Mouse (Mus musculus): ENCODE data around the gene Ccdc194.

Gene Ccdc194

DNA sequence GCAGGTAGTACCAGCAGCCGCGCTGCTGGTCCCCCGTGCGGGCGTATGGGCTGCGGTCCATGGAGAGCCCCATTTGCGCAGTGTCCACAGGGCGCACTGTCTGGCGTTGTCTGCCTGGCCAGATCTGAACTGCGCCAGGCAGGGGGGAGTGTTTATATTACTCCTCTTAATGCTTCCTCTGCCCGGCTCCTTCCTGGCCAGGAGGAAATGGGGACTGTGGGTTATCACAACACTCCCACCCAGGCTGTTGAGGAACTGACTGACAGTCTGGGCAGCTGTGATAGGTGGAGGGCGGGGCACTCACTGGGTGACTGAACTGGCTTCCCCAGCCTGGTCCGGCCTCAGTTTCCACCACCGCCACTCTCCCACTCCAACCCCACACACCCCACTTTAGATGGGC is 13.9 kb downstream of the Ccdc194 start, which contains the start of gene Plvap:
Gene Plvap, minus strand, starts transcription at position 109 of the 400 bp plus-strand sequence.
- DNase-seq (ENCODE audit: low spot score in 2 of 2): peak; percentile 24 to 29

DNA sequence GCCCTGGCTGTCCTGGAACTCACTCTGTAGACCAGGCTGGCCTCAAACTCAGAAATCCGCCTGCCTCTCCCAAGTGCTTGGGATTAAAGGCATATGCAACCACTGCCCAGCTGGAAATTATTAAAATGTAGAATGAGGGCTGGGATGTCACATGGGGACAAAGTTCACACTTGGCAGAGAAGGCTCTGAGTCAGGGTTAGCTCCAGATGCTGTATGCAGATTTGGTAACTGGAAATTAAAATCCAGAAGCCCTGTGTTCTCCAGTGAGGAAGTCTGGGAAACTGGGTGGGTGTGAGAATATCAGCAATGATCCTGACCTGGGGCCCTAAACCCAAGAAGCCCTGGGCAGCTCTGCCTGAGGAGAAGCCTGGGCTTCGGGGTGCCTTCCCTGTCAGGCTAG is 16.2 kb downstream of the Ccdc194 start:
- no peak for DNase-seq (ENCODE audit: low spot score in 2 of 2)

DNA sequence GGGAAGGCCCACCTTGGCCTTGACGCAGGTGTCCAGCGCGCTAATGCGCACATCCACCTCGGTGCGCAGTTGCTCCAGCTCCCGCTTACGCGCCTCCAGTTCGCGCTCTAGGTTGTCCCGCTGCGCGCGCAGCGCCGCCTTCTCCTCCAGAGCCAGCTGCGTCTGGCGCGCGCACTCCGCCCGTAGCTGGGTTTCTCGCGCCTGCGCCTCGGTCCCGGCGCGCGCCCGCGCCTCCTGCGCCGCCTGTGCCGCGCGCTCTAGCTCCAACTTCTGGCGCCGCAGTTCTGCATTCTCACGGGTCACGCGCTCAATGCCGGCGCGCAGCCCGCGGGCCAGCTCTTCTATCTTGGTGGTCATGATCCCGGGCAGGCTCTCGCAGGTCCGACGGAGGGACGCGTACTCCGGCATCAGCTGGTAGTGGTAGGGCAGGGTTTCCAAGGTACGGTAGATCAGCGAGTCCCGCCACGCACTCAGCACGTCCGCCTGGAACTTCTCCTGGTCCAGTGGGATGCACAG is 17.9 kb downstream of the Ccdc194 start:
- no peak for DNase-seq (ENCODE audit: low spot score in 2 of 2)

DNA sequence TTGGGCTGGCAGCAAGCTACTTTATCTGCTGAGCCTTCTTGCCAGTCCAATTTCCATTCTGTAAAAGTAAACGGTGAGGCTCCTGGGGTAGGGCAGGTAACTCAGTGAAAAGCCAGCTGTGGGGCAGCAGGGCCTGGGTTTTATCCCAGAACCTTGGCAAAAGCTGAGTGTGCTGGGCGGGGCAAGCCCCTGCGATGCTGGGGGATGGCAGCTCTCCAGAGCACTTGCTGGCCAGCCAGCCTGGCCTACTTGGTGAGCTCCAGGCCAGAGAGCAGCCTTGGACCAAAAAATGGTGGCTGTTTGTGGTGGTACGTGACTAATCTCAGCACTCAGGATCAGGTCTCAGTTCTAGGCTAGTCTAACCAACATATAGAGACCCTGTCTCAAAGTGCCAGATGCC is 19.5 kb downstream of the Ccdc194 start:
- DNase-seq (ENCODE audit: low spot score in 2 of 2): no peak

DNA sequence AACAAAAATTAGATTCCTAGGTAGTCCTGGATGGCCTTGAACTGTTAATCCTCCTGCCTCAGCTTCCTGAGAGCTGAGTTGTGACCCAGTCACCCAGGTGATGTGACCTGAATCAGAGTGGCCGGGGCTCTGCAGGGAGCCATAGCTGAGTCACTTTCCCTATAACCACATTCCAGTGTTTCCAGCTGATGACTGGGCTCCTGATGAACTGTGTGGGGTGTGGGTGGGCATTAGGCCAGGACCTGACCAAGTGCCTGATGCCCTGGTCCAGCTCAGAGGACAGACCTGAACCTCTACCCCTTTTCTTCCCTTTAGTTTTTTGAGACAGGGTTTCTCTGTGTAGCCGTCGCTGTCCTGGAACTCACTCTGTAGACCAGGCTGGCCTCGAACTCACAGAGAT is 20.2 kb downstream of the Ccdc194 start:
- no peak for DNase-seq (ENCODE audit: low spot score in 2 of 2)

DNA sequence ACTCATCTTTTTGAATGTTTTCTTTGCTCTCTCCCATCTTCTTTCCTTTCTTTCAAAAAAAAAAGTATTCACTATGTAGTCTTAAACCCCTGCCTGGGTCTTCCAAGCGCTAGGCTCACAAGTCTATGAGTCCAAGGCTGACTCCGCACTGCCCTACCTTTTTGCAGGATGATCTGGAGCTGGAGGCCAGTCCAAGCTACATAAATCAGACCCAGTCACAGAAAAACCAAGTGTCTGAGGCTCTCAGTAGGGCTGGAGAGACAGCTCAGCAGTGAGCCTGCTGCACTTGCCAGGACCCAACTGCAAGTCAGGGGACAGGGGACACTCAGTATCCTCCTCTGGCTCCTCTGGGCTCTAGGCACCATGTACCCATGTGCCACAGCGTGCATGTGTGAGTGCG is 21.2 kb downstream of the Ccdc194 start:
- no peak for DNase-seq (ENCODE audit: low spot score in 2 of 2)

DNA sequence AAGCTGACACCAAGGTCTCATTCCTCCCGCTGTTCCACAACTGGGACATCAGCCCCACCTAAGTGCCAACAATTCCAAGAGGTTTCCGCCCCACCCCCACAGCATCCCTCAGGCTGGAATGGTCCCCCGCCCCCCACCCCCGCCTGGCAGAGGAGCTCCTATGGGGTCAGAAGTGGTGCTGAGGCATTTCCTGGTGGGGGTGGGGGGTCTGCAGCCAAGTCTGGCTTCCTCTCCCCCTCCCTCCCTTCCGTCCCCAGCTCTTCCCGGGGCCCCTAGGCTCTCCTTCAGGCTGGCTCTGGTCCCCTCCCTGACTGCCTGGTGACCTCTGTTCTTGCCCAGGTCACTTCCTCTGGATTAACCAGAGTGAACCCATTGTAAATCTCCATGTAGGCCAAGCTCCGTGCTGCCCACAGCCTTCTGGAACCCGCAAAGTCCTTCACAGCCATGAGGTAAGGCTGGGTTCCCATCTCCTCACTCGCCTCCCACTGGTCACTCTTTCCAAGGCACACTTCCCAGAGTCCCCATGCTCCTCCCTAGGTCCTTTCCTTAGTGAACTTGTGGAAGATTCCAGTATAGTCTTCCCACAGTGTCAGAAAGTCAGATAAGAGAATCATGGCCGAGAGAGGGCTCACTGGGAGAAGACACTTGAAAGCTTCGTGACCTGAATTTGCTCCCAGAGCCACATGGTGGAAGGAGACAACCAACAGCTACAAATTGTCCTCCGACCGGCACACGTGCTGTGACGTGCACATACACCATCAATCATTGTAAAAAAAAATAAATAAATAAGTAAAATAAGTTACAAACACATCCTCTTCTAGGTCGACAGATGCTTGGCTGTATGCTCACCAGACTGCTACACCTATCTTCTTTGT is 26.5 kb downstream of the Ccdc194 start:
- DNase-seq (ENCODE audit: low spot score in 2 of 2): no peak

DNA sequence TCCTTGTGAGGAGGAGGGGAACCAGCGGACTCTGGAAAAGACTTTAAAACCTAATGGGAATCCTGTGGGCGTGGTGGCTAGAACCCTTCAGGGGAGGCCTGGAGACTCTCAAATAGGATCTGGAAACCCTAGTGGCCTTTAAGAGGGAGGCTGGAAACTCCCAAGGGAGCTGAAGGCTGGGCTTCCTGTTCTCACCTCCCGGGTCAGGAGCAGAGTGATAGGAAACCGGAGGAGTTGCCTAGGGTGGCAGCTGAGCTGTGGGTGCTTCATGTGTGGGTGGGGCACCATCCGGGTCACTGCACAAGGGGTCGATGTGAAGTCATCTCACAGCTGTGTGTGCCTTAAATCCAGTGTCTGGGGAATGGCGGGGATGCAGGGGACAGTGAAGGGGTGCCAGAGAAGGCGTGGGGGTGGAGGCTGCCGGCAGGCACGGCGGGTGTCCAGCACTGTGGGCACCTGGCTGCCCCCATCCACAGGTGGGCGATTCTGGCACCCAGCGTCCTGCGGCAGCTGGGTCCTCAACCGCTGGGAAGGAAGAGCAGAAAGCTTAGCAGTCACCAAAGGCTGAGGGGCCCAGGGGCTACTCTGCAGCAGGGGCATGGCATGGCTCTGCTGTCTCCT is 27.5 kb downstream of the Ccdc194 start:
- no peak for DNase-seq (ENCODE audit: low spot score in 2 of 2)

DNA sequence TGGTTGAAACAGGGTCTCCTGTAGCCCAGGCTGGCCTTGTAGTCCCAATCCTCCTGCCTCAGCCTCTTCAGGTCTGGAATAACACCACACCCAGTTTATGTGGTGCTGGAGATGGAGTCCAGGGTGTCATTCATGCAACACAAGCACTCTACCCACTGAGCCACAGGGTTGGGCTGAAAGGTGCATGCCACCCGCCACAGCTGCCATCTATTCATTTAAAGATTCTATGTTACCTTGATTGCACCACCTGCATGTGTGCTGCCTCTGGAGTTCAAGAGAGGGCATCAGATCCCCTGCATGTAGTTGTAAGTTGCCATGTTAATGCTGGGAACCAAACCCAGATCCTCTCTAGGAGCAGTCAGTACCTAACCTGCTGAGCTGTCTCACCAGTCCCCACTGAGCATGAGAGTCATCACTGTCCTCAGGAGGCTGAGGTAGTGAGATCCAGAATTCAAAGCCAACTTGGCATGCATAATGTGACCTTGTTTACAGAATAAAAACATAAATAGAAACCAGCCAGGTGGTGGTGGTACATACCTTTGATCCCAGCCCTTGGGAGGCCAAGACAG is 28.4 kb downstream of the Ccdc194 start:
- no peak for DNase-seq (ENCODE audit: low spot score in 2 of 2)

DNA sequence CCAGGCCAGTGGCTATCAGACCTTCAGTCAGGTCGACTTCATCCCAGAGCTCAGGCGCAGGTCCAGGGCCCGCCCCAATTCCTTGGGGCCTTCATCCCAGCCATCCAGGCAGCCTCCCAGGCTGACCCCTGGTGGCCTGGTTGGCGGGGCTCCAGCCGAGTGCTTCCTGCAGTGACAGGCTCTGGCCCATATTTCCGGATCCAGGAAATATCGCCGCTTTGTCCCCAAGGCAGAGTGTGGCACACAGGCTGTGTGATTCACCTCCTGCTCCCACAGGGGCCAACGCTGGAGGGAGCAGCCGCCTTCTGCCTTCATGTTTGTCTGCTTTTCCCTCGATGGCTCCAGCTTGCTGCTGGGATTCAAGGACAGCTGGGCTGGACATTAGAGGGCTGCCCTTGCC is 29.0 kb downstream of the Ccdc194 start:
- DNase-seq (ENCODE audit: low spot score in 2 of 2): peak in 1 of 2 experiments; percentile 53

DNA sequence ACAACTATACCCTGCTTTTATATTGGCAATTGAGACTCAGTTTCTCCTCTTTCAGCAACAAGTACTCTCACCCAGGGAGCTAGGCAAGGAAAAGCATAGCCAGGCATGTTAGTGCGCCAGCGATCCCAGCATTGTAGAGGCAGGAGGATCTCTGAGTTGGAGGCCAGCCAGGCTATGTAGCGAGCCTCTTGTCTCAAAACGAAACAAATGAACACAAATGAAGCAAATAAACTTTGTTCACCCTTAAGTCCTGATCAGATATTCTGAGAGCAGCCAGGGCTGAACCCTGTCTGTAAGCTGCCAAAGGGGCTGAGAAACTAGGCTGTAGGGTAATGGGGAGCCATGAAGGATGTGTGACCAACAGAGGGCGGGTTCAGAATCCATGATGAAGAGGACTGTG is 29.7 kb downstream of the Ccdc194 start:
- DNase-seq (ENCODE audit: low spot score in 2 of 2): no peak

DNA sequence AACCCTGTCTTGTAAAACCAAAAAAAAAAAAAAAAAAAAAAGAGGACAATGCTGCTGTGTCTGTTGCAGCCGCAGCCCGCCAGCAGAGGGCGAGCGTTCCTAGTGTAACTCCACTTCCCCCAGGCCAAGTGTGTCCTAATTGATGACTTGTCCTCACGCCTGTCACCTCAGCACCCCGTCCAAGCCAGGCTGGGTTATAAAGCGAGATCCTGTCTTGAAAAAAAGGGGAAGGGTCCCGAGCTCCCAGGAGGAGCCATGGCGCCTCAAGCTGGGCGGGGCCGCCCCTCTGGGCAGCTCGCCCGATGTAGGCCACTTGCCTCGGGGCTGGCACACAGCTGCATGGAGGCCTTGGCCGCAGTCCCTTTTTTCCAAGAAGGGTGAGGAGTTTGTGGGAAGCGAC is 30.5 kb downstream of the Ccdc194 start:
- DNase-seq (ENCODE audit: low spot score in 2 of 2): peak; percentile 75 to 76

DNA sequence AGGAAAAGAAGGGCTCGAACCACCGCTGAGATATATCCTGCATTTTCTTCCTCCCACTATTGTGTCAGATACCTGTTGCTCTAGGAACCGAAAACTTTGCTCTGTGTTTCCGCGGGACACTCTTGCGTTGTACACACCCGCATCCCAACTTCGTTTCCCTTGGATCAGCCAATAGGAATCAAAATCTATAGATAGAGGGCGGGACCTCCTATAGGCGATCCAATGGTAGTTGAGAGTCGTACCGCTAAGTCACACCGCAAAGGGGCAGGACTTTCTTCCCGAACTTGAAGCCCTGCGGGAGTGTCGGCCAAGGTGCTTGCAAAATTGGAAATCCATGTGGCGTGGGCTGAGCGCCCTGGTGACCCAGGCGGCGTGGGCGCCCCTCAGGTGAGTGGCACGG is 37.1 kb downstream of the Ccdc194 start:
- peak; percentile 85 to 92 for DNase-seq (ENCODE audit: low spot score in 2 of 2)

DNA sequence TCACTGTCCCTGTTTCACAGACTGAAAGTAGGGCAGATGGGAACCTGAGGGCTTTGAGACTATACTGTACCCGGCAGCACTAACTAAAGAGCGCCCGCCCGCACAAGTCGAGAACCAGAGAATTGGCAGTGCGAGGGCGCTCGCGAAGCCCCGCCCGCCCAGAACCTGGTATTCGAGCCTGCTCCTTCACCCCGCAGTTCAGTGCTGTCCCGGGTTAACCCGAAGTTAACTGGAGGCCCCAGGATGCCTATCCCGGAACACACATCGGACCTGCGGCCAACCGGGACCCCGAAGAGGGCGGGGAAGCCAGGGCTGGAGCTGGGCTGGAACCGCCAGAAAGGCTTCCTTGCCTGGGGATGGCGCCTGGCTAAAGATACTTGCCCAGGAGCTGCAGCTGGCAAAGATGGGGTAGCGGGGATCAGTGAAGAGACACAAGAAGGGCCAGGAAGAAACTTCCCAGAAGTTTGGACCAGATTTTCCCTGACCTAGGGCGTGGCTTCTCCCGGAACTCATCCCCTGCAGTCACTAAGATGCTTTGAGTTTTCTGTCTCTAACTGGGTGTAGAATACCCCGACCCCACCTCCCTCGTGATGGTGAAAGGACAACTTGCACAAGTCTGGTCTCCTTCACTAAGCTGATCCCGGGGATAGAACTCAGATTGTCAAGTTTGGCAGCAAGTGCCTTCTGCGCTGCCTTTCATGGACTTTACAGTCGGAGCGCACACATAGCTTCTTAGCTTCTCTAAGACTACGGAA is 37.6 kb downstream of the Ccdc194 start, which contains the start of gene Gtpbp3:
Gene Gtpbp3, plus strand, starts transcription at position 413 of the 755 bp plus-strand sequence.
- DNase-seq (ENCODE audit: low spot score in 2 of 2): peak; percentile 80 to 85

DNA sequence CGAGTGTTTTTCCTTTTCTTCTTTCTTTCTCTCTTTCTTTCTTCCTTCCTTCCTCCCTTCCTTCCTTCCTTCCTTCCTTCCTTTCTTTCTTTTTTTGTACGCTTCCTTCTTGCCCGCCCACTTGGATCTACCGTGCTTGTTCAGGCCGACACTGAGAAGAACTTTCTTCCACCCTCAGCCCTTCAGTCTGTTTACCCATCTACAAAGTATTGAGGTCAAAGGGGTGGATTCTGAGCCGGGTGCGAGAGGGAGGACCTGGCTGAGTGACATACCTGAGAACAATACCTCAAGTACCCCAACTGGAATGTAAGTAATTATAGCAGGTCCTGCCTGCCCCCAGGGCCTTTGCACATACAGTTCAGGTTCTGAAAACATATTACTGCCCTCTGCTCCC is 39.4 kb downstream of the Ccdc194 start:
- DNase-seq (ENCODE audit: low spot score in 2 of 2): no peak

DNA sequence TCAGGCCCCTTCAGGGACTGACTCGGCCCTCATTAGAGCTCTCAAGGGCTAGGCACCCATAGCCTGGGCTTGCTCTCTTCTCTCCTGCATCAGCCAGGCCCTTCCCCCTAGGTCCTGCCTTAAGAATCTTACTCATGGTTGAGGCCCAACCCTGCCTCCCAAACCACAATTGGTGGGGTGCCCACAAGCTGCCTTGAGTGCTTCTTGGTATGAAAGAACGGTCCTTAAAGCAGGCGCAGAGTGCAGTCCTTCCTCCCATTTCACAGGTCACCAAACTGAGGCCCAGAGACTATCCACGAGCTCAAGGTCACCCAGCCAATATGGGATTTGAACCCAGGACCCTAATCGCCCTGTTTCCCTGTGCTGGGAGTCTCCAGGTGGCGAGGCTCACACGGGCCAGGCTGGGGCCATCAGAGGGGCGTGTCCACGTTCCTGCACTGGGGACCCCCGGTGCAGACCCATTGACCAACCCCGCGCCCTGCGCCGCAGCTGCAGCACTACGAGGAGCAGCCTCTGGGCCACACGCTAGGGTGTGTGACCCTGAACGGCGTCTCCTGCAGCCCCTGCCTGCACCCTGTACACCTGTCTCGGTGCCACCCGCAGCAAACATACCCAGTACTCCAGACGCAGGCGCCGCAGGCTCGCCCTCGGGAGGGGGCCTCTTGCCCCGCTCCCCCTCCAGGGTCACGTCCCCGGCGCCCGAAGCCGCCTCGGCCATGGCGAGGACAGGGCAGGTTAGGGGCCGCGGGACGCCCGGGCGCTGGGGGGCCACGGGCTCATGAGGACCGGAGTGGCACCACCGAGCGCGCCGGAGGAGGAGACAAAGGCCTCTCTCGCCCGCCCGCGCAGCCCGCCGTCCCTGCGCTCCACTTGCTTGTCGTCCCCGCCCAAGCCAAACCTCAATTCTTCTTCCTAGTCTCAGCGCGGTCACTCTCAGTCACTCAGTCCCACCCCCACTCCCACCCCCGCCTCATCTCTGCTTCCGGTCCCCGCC is 40.1 kb downstream of the Ccdc194 start, which contains the start of gene Ano8:
Gene Ano8, minus strand, starts transcription at position 822 of the 994 bp plus-strand sequence.
- peak; percentile 86 to 87 for DNase-seq (ENCODE audit: low spot score in 2 of 2)

DNA sequence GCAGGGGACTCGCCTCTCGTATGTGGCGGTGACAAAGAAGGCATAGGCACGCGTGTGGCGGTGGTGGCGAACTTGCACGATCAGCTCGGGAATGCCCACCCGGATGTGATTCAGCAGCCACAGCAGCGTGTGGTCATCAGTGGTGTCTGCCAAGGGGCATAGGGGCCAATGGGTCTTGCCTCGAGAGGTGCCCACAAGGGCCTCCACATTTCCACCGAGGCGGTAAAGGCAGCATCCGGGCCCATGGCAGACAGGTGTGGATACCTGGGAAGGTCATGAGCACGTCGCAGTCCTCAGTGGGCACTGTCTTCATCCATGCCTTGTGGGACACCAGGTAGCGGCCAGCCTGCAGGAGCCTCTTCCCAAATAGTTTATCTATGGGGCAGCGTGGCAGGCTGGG is 40.8 kb downstream of the Ccdc194 start:
- DNase-seq (ENCODE audit: low spot score in 2 of 2): no peak

DNA sequence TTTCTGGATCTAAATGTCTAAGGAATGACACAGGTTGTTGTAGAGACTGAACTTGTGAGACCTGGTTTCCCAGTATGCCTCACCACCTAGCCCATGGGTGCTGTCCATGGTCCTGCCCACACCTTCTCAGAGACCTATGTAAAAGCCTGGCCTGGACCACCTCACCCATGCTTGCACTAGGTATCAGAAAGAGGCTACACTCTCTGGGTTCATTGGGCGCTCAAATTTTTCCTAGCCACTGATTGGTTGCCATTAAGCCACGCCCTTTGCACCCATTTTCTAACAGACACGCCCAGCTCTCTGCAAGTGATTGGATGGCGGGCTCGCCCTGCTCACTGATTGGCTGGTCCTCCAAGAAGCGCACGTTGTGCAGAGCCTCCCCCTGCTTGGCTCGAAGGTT is 41.6 kb downstream of the Ccdc194 start:
- DNase-seq (ENCODE audit: low spot score in 2 of 2): no peak

DNA sequence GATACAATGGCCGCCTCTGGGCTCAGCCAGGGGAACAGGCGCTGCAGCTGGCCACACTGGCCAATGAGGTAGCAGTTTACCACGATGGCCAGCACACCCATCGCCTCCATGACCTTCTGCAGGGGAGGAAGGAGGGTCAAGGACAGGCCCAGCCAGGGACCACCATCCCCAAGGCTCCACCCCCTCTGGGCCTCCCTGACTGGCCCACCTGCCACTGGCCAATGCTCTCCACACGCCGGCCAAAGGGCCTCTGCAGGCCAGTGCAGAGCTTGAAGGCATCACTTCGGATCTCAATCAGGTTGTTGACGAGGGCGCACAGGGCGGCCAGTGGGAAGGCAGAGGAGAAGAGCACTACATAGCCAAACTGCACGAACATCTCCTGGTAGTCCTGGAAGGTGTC is 46.6 kb downstream of the Ccdc194 start:
- DNase-seq (ENCODE audit: low spot score in 2 of 2): no peak

DNA sequence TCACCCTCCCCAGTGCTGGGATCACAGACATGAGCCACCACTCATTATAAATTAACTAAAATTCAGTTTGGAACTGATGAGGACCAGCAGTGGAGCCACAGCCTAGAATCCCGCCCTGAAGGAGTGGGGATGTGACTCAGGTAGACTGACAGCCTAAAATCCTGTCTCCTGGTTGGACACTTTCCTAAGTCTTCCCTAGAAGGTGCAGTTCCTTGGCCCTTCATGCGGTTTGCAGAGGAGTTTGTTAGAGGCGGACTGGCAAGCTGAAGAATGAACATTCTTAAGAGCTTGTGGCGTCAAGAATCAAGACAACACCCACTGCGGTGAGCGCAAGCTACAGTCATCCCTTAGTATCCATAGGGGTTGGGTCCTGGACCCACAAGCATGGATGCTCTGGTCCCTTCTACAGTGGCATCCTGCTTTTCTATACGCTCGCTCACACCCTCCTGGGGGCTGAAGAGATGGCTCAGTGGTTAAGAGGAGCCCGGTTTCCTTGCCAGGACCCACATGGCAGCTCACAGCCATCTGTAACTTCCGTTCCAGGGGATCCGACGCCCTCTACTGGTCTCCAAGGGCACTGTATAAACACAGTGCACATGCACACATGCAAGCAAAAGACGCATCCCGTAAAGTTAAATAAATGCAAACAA is 48.2 kb downstream of the Ccdc194 start:
- DNase-seq (ENCODE audit: low spot score in 2 of 2): no peak

All from spleen, postnatal 36 days (tissue).